Mouse (Mus musculus): Measurements from ENCODE around the gene Cited4.

Gene Cited4

GRCm38 (mm10) chr4:120666358-120667024 is at the start of gene Cited4:
Gene Cited4, plus strand, starts transcription at chr4:120666572.
- DNase-seq (ENCODE audit: low read depth in 2 of 2, low spot score in 2 of 2): peak; percentile 53 to 70

- DNase-seq (ENCODE audit: low read depth in 2 of 2, low spot score in 2 of 2): no peak
These were observed 38.6 kb upstream of the Cited4 start for GRCm38 (mm10) chr4:120627728-120628127.

- no peak for DNase-seq (ENCODE audit: low read depth in 2 of 2, low spot score in 2 of 2)
These were observed 36.0 kb upstream of the Cited4 start for GRCm38 (mm10) chr4:120630218-120630931.

- no peak for DNase-seq (ENCODE audit: low read depth in 2 of 2, low spot score in 2 of 2)
These were observed 34.5 kb upstream of the Cited4 start for GRCm38 (mm10) chr4:120631828-120632227.

- DNase-seq (ENCODE audit: low read depth in 2 of 2, low spot score in 2 of 2): no peak
These were observed 31.0 kb upstream of the Cited4 start for GRCm38 (mm10) chr4:120635351-120635750.

- no peak for DNase-seq (ENCODE audit: low read depth in 2 of 2, low spot score in 2 of 2)
These were observed 24.4 kb upstream of the Cited4 start for GRCm38 (mm10) chr4:120641946-120642345.

GRCm38 (mm10) chr4:120643899-120644298 is 22.5 kb upstream of the Cited4 start:
- DNase-seq (ENCODE audit: low read depth in 2 of 2, low spot score in 2 of 2): no peak

GRCm38 (mm10) chr4:120649369-120650207 is 16.8 kb upstream of the Cited4 start:
- no peak for DNase-seq (ENCODE audit: low read depth in 2 of 2, low spot score in 2 of 2)

- no peak for DNase-seq (ENCODE audit: low read depth in 2 of 2, low spot score in 2 of 2)
These were observed 16.2 kb upstream of the Cited4 start for GRCm38 (mm10) chr4:120650208-120650592.

- no peak for DNase-seq (ENCODE audit: low read depth in 2 of 2, low spot score in 2 of 2)
These were observed 10.5 kb upstream of the Cited4 start for GRCm38 (mm10) chr4:120655898-120656297.

GRCm38 (mm10) chr4:120660485-120660884 is 5.9 kb upstream of the Cited4 start:
- no peak for DNase-seq (ENCODE audit: low read depth in 2 of 2, low spot score in 2 of 2)

- no peak for DNase-seq (ENCODE audit: low read depth in 2 of 2, low spot score in 2 of 2)
These were observed 1.8 kb upstream of the Cited4 start for GRCm38 (mm10) chr4:120664601-120665000.

GRCm38 (mm10) chr4:120665144-120665700 is 1.1 kb upstream of the Cited4 start:
- DNase-seq (ENCODE audit: low read depth in 2 of 2, low spot score in 2 of 2): no peak

- DNase-seq (ENCODE audit: low read depth in 2 of 2, low spot score in 2 of 2): no peak
These were observed 590 bp upstream of the Cited4 start for GRCm38 (mm10) chr4:120665782-120666181.

GRCm38 (mm10) chr4:120667045-120667501 is 701 bp downstream of the Cited4 start:
- DNase-seq (ENCODE audit: low read depth in 2 of 2, low spot score in 2 of 2): peak; percentile 16 to 23

- no peak for DNase-seq (ENCODE audit: low read depth in 2 of 2, low spot score in 2 of 2)
These were observed 1.2 kb downstream of the Cited4 start for GRCm38 (mm10) chr4:120667555-120667954.

GRCm38 (mm10) chr4:120668551-120668950 is 2.2 kb downstream of the Cited4 start:
- DNase-seq (ENCODE audit: low read depth in 2 of 2, low spot score in 2 of 2): no peak

GRCm38 (mm10) chr4:120669585-120669984 is 3.2 kb downstream of the Cited4 start:
- no peak for DNase-seq (ENCODE audit: low read depth in 2 of 2, low spot score in 2 of 2)

- DNase-seq (ENCODE audit: low read depth in 2 of 2, low spot score in 2 of 2): no peak
These were observed 4.7 kb downstream of the Cited4 start for GRCm38 (mm10) chr4:120671046-120671445.

- DNase-seq (ENCODE audit: low read depth in 2 of 2, low spot score in 2 of 2): no peak
These were observed 7.2 kb downstream of the Cited4 start for GRCm38 (mm10) chr4:120673606-120674005.

- DNase-seq (ENCODE audit: low read depth in 2 of 2, low spot score in 2 of 2): no peak
These were observed 8.5 kb downstream of the Cited4 start for GRCm38 (mm10) chr4:120674775-120675451.

All from CD8-positive naive resting alpha-beta T cell, adult 2 months (primary cell).